Mouse (Mus musculus): ENCODE measurements around the gene Tnfsf13b.

Gene Tnfsf13b

GRCm38 (mm10) chr8:10045743-10046142, 39.5 kb downstream of the Tnfsf13b start:
- DNase-seq (ENCODE audit: low spot score): no peak

- DNase-seq (ENCODE audit: low spot score): no peak
Observed at GRCm38 (mm10) chr8:10049162-10049561, 42.9 kb downstream of the Tnfsf13b start.

DNA sequence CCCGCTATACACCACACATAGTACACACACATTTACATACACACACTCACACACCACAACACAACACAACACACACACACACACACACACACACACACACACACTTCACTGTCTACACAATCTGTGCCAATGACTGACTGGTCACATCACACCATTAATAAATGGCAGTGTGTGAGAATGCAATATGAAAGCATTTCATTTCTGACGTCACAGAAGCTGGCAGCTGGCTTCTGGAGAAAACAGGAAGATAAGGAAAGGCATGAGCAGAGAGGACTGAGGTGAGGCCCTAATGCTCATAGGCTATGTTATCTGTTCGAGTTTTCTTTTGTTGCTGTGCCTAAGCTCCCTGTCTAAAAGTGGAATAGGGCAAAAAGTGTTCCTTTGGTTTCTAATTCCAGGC, 45.3 kb downstream of the Tnfsf13b start:
- no peak for DNase-seq (ENCODE audit: low spot score)

DNA sequence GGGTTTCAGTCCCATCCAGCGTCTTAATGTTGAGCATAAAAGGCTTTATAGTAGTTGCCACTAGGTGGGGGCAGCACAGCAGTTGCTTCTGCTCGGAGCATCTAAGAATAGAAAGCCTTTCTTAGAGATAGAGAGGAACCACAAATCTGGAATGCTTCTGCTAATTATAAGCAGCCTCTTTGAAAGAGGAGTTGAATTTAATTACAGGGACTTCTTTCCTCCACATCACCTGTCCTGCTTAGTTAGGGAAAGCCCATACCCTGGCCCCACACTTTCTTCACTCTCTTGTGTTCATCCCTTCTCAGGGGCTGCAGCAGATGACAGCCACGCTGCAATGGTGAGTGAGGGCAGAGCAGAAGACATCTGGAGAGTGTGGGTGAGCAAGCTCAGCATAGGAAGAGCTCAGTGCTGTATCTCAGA, 47.3 kb downstream of the Tnfsf13b start:
- DNase-seq (ENCODE audit: low spot score): no peak

GRCm38 (mm10) chr8:10061001-10061400, 54.7 kb downstream of the Tnfsf13b start:
- DNase-seq (ENCODE audit: low spot score): no peak

DNA sequence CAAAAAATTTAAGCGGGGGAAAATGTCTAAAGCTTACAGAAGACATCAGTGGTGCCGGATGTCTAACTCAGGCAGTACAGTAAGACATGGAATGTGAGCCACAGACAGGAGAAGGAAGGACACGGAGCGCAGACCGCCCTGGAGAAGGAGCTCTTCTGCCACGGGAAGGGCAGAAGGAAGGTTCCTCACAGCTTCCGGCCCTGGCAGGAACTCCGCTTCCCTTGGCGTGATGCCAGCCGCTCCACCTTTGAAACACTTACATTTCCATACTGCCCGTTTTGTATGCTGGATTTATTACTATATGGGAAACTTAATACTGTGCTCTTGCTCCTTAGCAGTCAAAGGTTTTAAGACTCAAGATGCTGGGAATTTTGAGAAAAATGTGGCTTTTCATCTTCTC, 60.6 kb downstream of the Tnfsf13b start:
- no peak for DNase-seq (ENCODE audit: low spot score)

GRCm38 (mm10) chr8:10067775-10068174, 61.5 kb downstream of the Tnfsf13b start:
- no peak for DNase-seq (ENCODE audit: low spot score)

- no peak for DNase-seq (ENCODE audit: low spot score)
Observed at GRCm38 (mm10) chr8:10072347-10072746, 66.1 kb downstream of the Tnfsf13b start.

Data from ovary, postnatal 36 days (tissue).